ENCODE assay signal across 20 mouse cellular contexts in genomic region chr1:47386579-47386978, GRCm38 (mm10).
A peak's percentile ranks its signal among the peaks of the same experiment; 100 is the strongest.
DNase-seq lines count a peak whose midpoint lies in the region; ATAC-seq and TF ChIP-seq lines count a peak whose summit lies in the region.
"Had no signal": no experiment of that assay in that cellular context is flagged by ENCODE, and none has a peak within 500 bp of the region (broad histone marks: within the 10 kb centered on the region; RNA-seq: fewer than 3 reads in every experiment).

No protein-coding gene starts in this region.

- no peaks in the 10 kb centered on the region for H3K36me3 ChIP-seq in hindbrain, embryonic 14.5 days (replicated peaks; ENCODE audit: control insufficient read depth, insufficient read depth)
- no peaks in the 10 kb centered on the region for H3K36me3 ChIP-seq in hindbrain, embryonic 10.5 days
- no peaks in the 10 kb centered on the region for H3K36me3 ChIP-seq in midbrain, embryonic 16.5 days (ENCODE audit: control insufficient read depth, insufficient read depth, low read length)
- H3K36me3 ChIP-seq in midbrain, embryonic 10.5 days, result no peaks in the 10 kb centered on the region
- no peaks in the 10 kb centered on the region for H3K36me3 ChIP-seq in neural tube, embryonic 13.5 days
- H3K36me3 ChIP-seq in neural tube, embryonic 15.5 days, result no peaks in the 10 kb centered on the region
- no peaks in the 10 kb centered on the region for H3K36me3 ChIP-seq in neural tube, embryonic 14.5 days (ENCODE audit: control insufficient read depth, insufficient read depth, low read length)
- no peaks in the 10 kb centered on the region for H3K36me3 ChIP-seq in lung, postnatal 0 days (ENCODE audit: insufficient read depth, low read length)
- H3K36me3 ChIP-seq: embryonic facial prominence, embryonic 10.5 days; embryonic facial prominence, embryonic 12.5 days; forebrain, embryonic 15.5 days had no signal

- no peaks in the 10 kb centered on the region for H3K9me3 ChIP-seq in hindbrain, embryonic 14.5 days (ENCODE audit: control insufficient read depth, low read length)
- no peaks in the 10 kb centered on the region for H3K9me3 ChIP-seq in hindbrain, embryonic 10.5 days
- H3K9me3 ChIP-seq in midbrain, embryonic 16.5 days (replicated peaks; ENCODE audit: control insufficient read depth, low read length, poor library complexity, severe bottlenecking), result no peaks in the 10 kb centered on the region
- no peaks in the 10 kb centered on the region for H3K9me3 ChIP-seq in midbrain, embryonic 10.5 days (replicated peaks)
- no peaks in the 10 kb centered on the region for H3K9me3 ChIP-seq in neural tube, embryonic 13.5 days
- no peaks in the 10 kb centered on the region for H3K9me3 ChIP-seq in neural tube, embryonic 15.5 days (replicated peaks)
- H3K9me3 ChIP-seq in neural tube, embryonic 14.5 days (ENCODE audit: control insufficient read depth, low read length), result no peaks in the 10 kb centered on the region
- H3K9me3 ChIP-seq in lung, postnatal 0 days (ENCODE audit: low read length), result no peaks in the 10 kb centered on the region
- H3K9me3 ChIP-seq: embryonic facial prominence, embryonic 10.5 days; embryonic facial prominence, embryonic 12.5 days; forebrain, embryonic 13.5 days; forebrain, embryonic 15.5 days had no signal

- H3K27me3 ChIP-seq in hindbrain, embryonic 14.5 days (ENCODE audit: control insufficient read depth, insufficient read depth, low read length), result no peaks in the 10 kb centered on the region
- H3K27me3 ChIP-seq in hindbrain, embryonic 10.5 days (ENCODE audit: insufficient read depth, poor library complexity, severe bottlenecking), result no peaks in the 10 kb centered on the region
- no peaks in the 10 kb centered on the region for H3K27me3 ChIP-seq in midbrain, embryonic 16.5 days (ENCODE audit: control insufficient read depth, insufficient read depth, low read depth, low read length)
- no peaks in the 10 kb centered on the region for H3K27me3 ChIP-seq in midbrain, embryonic 10.5 days (ENCODE audit: low read depth, poor library complexity, severe bottlenecking)
- no peaks in the 10 kb centered on the region for H3K27me3 ChIP-seq in neural tube, embryonic 13.5 days
- H3K27me3 ChIP-seq in neural tube, embryonic 15.5 days (replicated peaks), result no peaks in the 10 kb centered on the region
- no peaks in the 10 kb centered on the region for H3K27me3 ChIP-seq in neural tube, embryonic 14.5 days (ENCODE audit: control insufficient read depth, insufficient read depth, low read length)
- no peaks in the 10 kb centered on the region for H3K27me3 ChIP-seq in lung, postnatal 0 days (replicated peaks; ENCODE audit: insufficient read depth, low read length)
- H3K27me3 ChIP-seq: embryonic facial prominence, embryonic 12.5 days; forebrain, embryonic 13.5 days; forebrain, embryonic 15.5 days had no signal

- H3K9ac ChIP-seq in hindbrain, embryonic 14.5 days, result no peak overlapping the region
- H3K9ac ChIP-seq in midbrain, embryonic 16.5 days (ENCODE audit: low read depth, low read length), result no peak overlapping the region
- no peak overlapping the region for H3K9ac ChIP-seq in neural tube, embryonic 13.5 days
- no peak overlapping the region for H3K9ac ChIP-seq in neural tube, embryonic 15.5 days (replicated peaks)
- no peak overlapping the region for H3K9ac ChIP-seq in neural tube, embryonic 14.5 days (replicated peaks; ENCODE audit: low read depth, low read length)
- H3K9ac ChIP-seq in lung, postnatal 0 days (replicated peaks; ENCODE audit: low read depth), result no peak overlapping the region
- H3K9ac ChIP-seq: embryonic facial prominence, embryonic 12.5 days; forebrain, embryonic 13.5 days; forebrain, embryonic 15.5 days had no signal

- H3K4me1 ChIP-seq in hindbrain, embryonic 14.5 days (replicated peaks; ENCODE audit: control insufficient read depth, insufficient read depth, low read length), result no peaks in the 10 kb centered on the region
- no peaks in the 10 kb centered on the region for H3K4me1 ChIP-seq in hindbrain, embryonic 10.5 days (replicated peaks)
- no peaks in the 10 kb centered on the region for H3K4me1 ChIP-seq in midbrain, embryonic 16.5 days (ENCODE audit: control insufficient read depth, insufficient read depth, low read length)
- H3K4me1 ChIP-seq in midbrain, embryonic 10.5 days, result no peaks in the 10 kb centered on the region
- H3K4me1 ChIP-seq in neural tube, embryonic 13.5 days (replicated peaks), result no peaks in the 10 kb centered on the region
- H3K4me1 ChIP-seq in neural tube, embryonic 15.5 days, result no peaks in the 10 kb centered on the region
- no peaks in the 10 kb centered on the region for H3K4me1 ChIP-seq in neural tube, embryonic 14.5 days (ENCODE audit: control insufficient read depth, insufficient read depth, low read length)
- no peaks in the 10 kb centered on the region for H3K4me1 ChIP-seq in lung, postnatal 0 days (ENCODE audit: insufficient read depth, low read depth, low read length)
- H3K4me1 ChIP-seq: embryonic facial prominence, embryonic 10.5 days; embryonic facial prominence, embryonic 12.5 days; forebrain, embryonic 13.5 days; forebrain, embryonic 15.5 days had no signal

- no peak overlapping the region for H3K4me3 ChIP-seq in hindbrain, embryonic 14.5 days (replicated peaks; ENCODE audit: low read length)
- H3K4me3 ChIP-seq in hindbrain, embryonic 10.5 days, result no peak overlapping the region
- no peak overlapping the region for H3K4me3 ChIP-seq in midbrain, embryonic 16.5 days (ENCODE audit: low read depth, low read length)
- H3K4me3 ChIP-seq in midbrain, embryonic 10.5 days, result no peak overlapping the region
- no peak overlapping the region for H3K4me3 ChIP-seq in neural tube, embryonic 13.5 days
- H3K4me3 ChIP-seq in neural tube, embryonic 15.5 days (replicated peaks), result no peak overlapping the region
- no peak overlapping the region for H3K4me3 ChIP-seq in neural tube, embryonic 14.5 days (ENCODE audit: low read depth, low read length)
- no peak overlapping the region for H3K4me3 ChIP-seq in lung, postnatal 0 days (ENCODE audit: low read depth, low read length)
- H3K4me3 ChIP-seq: embryonic facial prominence, embryonic 10.5 days; embryonic facial prominence, embryonic 12.5 days; forebrain, embryonic 13.5 days; forebrain, embryonic 15.5 days had no signal

- TF ChIP-seq CTCF in lung, postnatal 0 days (IDR thresholded peaks at IDR 0.05), result no peak

- no peak overlapping the region for H3K4me2 ChIP-seq in hindbrain, embryonic 14.5 days (replicated peaks)
- H3K4me2 ChIP-seq in midbrain, embryonic 16.5 days (ENCODE audit: low read length), result no peak overlapping the region
- H3K4me2 ChIP-seq in neural tube, embryonic 13.5 days, result no peak overlapping the region
- no peak overlapping the region for H3K4me2 ChIP-seq in neural tube, embryonic 15.5 days
- no peak overlapping the region for H3K4me2 ChIP-seq in neural tube, embryonic 14.5 days (ENCODE audit: low read depth, low read length)
- H3K4me2 ChIP-seq in lung, postnatal 0 days (replicated peaks; ENCODE audit: low read depth, low read length), result no peak overlapping the region
- H3K4me2 ChIP-seq: embryonic facial prominence, embryonic 12.5 days; forebrain, embryonic 13.5 days; forebrain, embryonic 15.5 days had no signal

- TF ChIP-seq EP300 in lung, postnatal 0 days (IDR thresholded peaks at IDR 0.05), result no peak

- H3K27ac ChIP-seq in hindbrain, embryonic 14.5 days, result no peak overlapping the region
- no peak overlapping the region for H3K27ac ChIP-seq in hindbrain, embryonic 10.5 days
- no peak overlapping the region for H3K27ac ChIP-seq in midbrain, embryonic 16.5 days (ENCODE audit: low read length)
- H3K27ac ChIP-seq in midbrain, embryonic 10.5 days (replicated peaks), result no peak overlapping the region
- H3K27ac ChIP-seq in neural tube, embryonic 13.5 days (replicated peaks), result no peak overlapping the region
- no peak overlapping the region for H3K27ac ChIP-seq in neural tube, embryonic 15.5 days (replicated peaks)
- H3K27ac ChIP-seq in neural tube, embryonic 14.5 days (ENCODE audit: low read depth, low read length), result no peak overlapping the region
- H3K27ac ChIP-seq in lung, postnatal 0 days (ENCODE audit: low read length), result no peak overlapping the region
- H3K27ac ChIP-seq: embryonic facial prominence, embryonic 10.5 days; embryonic facial prominence, embryonic 12.5 days; forebrain, embryonic 13.5 days; forebrain, embryonic 15.5 days had no signal

- DNase-seq in hindbrain, embryonic 14.5 days (ENCODE audit: low spot score), result no peak
- no peak for DNase-seq in hindbrain, embryonic 10.5 days (ENCODE audit: low spot score)
- no peak for DNase-seq in midbrain, embryonic 10.5 days (ENCODE audit: low spot score)
- DNase-seq in lung, postnatal 0 days (ENCODE audit: low spot score), result no peak
- DNase-seq: adrenal gland, adult 2 months; adrenal gland, postnatal 10 days; adrenal gland, postnatal 25 days; cerebellum, adult 11-12 months; cerebellum, adult 2 months; cerebellum, adult 9-10 months; cerebellum, postnatal 10 days; cerebellum, postnatal 25 days had no signal

- ATAC-seq in hindbrain, embryonic 14.5 days (ENCODE audit: low FRiP score), result peak; percentile 55; the same call in 1 of the 2 replicates
- ATAC-seq in midbrain, embryonic 16.5 days, result peak; percentile 32; the same call in 1 of the 2 replicates
- peak; percentile 91 for ATAC-seq in neural tube, embryonic 13.5 days (ENCODE audit: low read depth)
- no peak for ATAC-seq in neural tube, embryonic 15.5 days (ENCODE audit: low FRiP score)
- peak; percentile 61; the same call in 1 of the 2 replicates for ATAC-seq in neural tube, embryonic 14.5 days (ENCODE audit: low read depth)
- ATAC-seq in lung, postnatal 0 days, result no peak
- ATAC-seq: forebrain, embryonic 13.5 days; forebrain, embryonic 15.5 days had no signal

Comparison
In these comparisons a context has a peak if more than half of its experiments do, and no peak if none do; other contexts are left out.
1. ATAC-seq: peak in hindbrain, embryonic 14.5 days (single experiment), midbrain, embryonic 16.5 days (single experiment), neural tube, embryonic 13.5 days (single experiment) and neural tube, embryonic 14.5 days (single experiment); none in neural tube, embryonic 15.5 days (single experiment) and lung, postnatal 0 days (single experiment).